Mouse (Mus musculus): ENCODE data around the gene Trub2. TPM values are rescaled to one million over a fixed set of nuclear protein-coding genes. Genes with fewer than 3 reads are reported as not detected.
A peak's percentile ranks its signal among the peaks of the same experiment; 100 is the strongest.

Trub2 gene
- total RNA-seq, 1 experiment, result 78.5 TPM

GRCm38 (mm10) chr2:29755693-29756092, 32.6 kb downstream of the Trub2 start:
- H3K27ac ChIP-seq (ENCODE audit: insufficient read depth, low read depth, low read length, poor library complexity, severe bottlenecking), result no peak overlapping the region

GRCm38 (mm10) chr2:29752397-29752796, 35.9 kb downstream of the Trub2 start:
- in situ Hi-C loops (cut with MboI; ENCODE audit: low sequenced_read_pairs in 2 of 2, unreplicated experiment in 2 of 2), result no loop called here
- Histone ChIP-seq H3K9ac (ENCODE audit: insufficient read depth, low read depth, low read length, poor library complexity, severe bottlenecking) (no peak overlapping the region), H3K4me1 (ENCODE audit: control insufficient read depth in 2 of 2, insufficient read depth in 2 of 2, low read length in 2 of 2, poor library complexity in 1 of 2) (peaks cover 0 to 7% of the 10 kb centered on the region in 2 experiments; a peak in 1 of 4 replicates), H3K9me3 (ENCODE audit: control insufficient read depth, insufficient read depth, low read depth, low read length) (no peaks in the 10 kb centered on the region), H3K27ac (ENCODE audit: insufficient read depth, low read depth, low read length, poor library complexity, severe bottlenecking) (no peak overlapping the region), H3K36me3 (ENCODE audit: control insufficient read depth, insufficient read depth, low read length, poor library complexity, severe bottlenecking) (no peaks in the 10 kb centered on the region), H3K4me3 (ENCODE audit: insufficient read depth in 1 of 2, low read depth in 1 of 2, low read length in 2 of 2, poor library complexity in 1 of 2, severe bottlenecking in 1 of 2) (no peak overlapping the region)
- DNase-seq (ENCODE audit: low read depth, low spot score), result no peak
- TF ChIP-seq CHD2 (IDR thresholded peaks at IDR 0.05; ENCODE audit: low read depth, low read length), result no peak
- TF ChIP-seq ZNF384 (IDR thresholded peaks at IDR 0.05; ENCODE audit: low read depth, low read length), result peak; percentile 85

More at GRCm38 (mm10) chr2:29755693-29756092, 32.6 kb downstream of the Trub2 start:
- in situ Hi-C loops (cut with MboI; ENCODE audit: low sequenced_read_pairs in 2 of 2, unreplicated experiment in 2 of 2), result no loop called here
- Histone ChIP-seq H3K9me3 (ENCODE audit: control insufficient read depth, insufficient read depth, low read depth, low read length) (no peaks in the 10 kb centered on the region), H3K9ac (ENCODE audit: insufficient read depth, low read depth, low read length, poor library complexity, severe bottlenecking) (no peak overlapping the region), H3K4me1 (ENCODE audit: control insufficient read depth in 2 of 2, insufficient read depth in 2 of 2, low read length in 2 of 2, poor library complexity in 1 of 2) (0 out of 4 replicates have a peak, but pooled peaks cover 0 to 2% of the 10 kb centered on the region in 2 experiments), H3K4me3 (ENCODE audit: insufficient read depth in 1 of 2, low read depth in 1 of 2, low read length in 2 of 2, poor library complexity in 1 of 2, severe bottlenecking in 1 of 2) (no peak overlapping the region), H3K36me3 (ENCODE audit: control insufficient read depth, insufficient read depth, low read length, poor library complexity, severe bottlenecking) (no peaks in the 10 kb centered on the region)
- DNase-seq (ENCODE audit: low read depth, low spot score), result no peak
- TF ChIP-seq ZNF384 (IDR thresholded peaks at IDR 0.05; ENCODE audit: low read depth, low read length) (no peak), MAFK (IDR thresholded peaks at IDR 0.05; ENCODE audit: insufficient read depth, low read depth, low read length) (no peak), ZC3H11A (IDR thresholded peaks at IDR 0.05; ENCODE audit: borderline replicate concordance, low read depth, low read length) (no peak), CHD2 (IDR thresholded peaks at IDR 0.05; ENCODE audit: low read depth, low read length) (no peak), HCFC1 (IDR thresholded peaks at IDR 0.05; ENCODE audit: borderline replicate concordance, insufficient read depth, low read length) (no peak)

GRCm38 (mm10) chr2:29751497-29751896, 36.8 kb downstream of the Trub2 start, which contains the start of gene Gm13420:
Gene Gm13420, minus strand, starts transcription at chr2:29751685.
- no peaks in the 10 kb centered on the region for H3K9me3 ChIP-seq (ENCODE audit: control insufficient read depth, insufficient read depth, low read depth, low read length)
- H3K36me3 ChIP-seq (ENCODE audit: control insufficient read depth, insufficient read depth, low read length, poor library complexity, severe bottlenecking), result no peaks in the 10 kb centered on the region
- peaks cover 0 to 9% of the 10 kb centered on the region in 2 experiments; a peak in 1 of 4 replicates for H3K4me1 ChIP-seq (ENCODE audit: control insufficient read depth in 2 of 2, insufficient read depth in 2 of 2, low read length in 2 of 2, poor library complexity in 1 of 2)
- DNase-seq (ENCODE audit: low read depth, low spot score), result no peak
- TF ChIP-seq MAFK (IDR thresholded peaks at IDR 0.05; ENCODE audit: insufficient read depth, low read depth, low read length) (no peak), ZC3H11A (IDR thresholded peaks at IDR 0.05; ENCODE audit: borderline replicate concordance, low read depth, low read length) (no peak), ZNF384 (IDR thresholded peaks at IDR 0.05; ENCODE audit: low read depth, low read length) (no peak), CHD2 (IDR thresholded peaks at IDR 0.05; ENCODE audit: low read depth, low read length) (no peak), HCFC1 (IDR thresholded peaks at IDR 0.05; ENCODE audit: borderline replicate concordance, insufficient read depth, low read length) (no peak)
- H3K9ac ChIP-seq (ENCODE audit: insufficient read depth, low read depth, low read length, poor library complexity, severe bottlenecking), result peak within 1 kb of the TSS; percentile 28
- H3K27ac ChIP-seq (ENCODE audit: insufficient read depth, low read depth, low read length, poor library complexity, severe bottlenecking), result no peak within 1 kb of the TSS
- H3K4me3 ChIP-seq (ENCODE audit: insufficient read depth in 1 of 2, low read depth in 1 of 2, low read length in 2 of 2, poor library complexity in 1 of 2, severe bottlenecking in 1 of 2), result peak within 1 kb of the TSS; percentile 50
- in situ Hi-C loops (cut with MboI; ENCODE audit: low sequenced_read_pairs in 2 of 2, unreplicated experiment in 2 of 2), result no loop called here

GRCm38 (mm10) chr2:29748499-29748898, 39.8 kb downstream of the Trub2 start:
- H3K9ac ChIP-seq (ENCODE audit: insufficient read depth, low read depth, low read length, poor library complexity, severe bottlenecking), result no peak overlapping the region
- H3K4me3 ChIP-seq (ENCODE audit: insufficient read depth in 1 of 2, low read depth in 1 of 2, low read length in 2 of 2, poor library complexity in 1 of 2, severe bottlenecking in 1 of 2), result no peak overlapping the region
- H3K36me3 ChIP-seq (ENCODE audit: control insufficient read depth, insufficient read depth, low read length, poor library complexity, severe bottlenecking), result no peaks in the 10 kb centered on the region
- in situ Hi-C loops (cut with MboI; ENCODE audit: low sequenced_read_pairs in 2 of 2, unreplicated experiment in 2 of 2), result no loop called here
- DNase-seq (ENCODE audit: low read depth, low spot score), result peak; percentile 60
- no peak for TF ChIP-seq ZC3H11A (IDR thresholded peaks at IDR 0.05; ENCODE audit: borderline replicate concordance, low read depth, low read length)
- TF ChIP-seq ZNF384 (IDR thresholded peaks at IDR 0.05; ENCODE audit: low read depth, low read length), result no peak
- TF ChIP-seq HCFC1 (IDR thresholded peaks at IDR 0.05; ENCODE audit: borderline replicate concordance, insufficient read depth, low read length), result no peak
- no peak for TF ChIP-seq MAFK (IDR thresholded peaks at IDR 0.05; ENCODE audit: insufficient read depth, low read depth, low read length)
- TF ChIP-seq CHD2 (IDR thresholded peaks at IDR 0.05; ENCODE audit: low read depth, low read length), result no peak
- H3K9me3 ChIP-seq (ENCODE audit: control insufficient read depth, insufficient read depth, low read depth, low read length), result no peaks in the 10 kb centered on the region
- H3K27ac ChIP-seq (ENCODE audit: insufficient read depth, low read depth, low read length, poor library complexity, severe bottlenecking), result no peak overlapping the region
- H3K4me1 ChIP-seq (ENCODE audit: control insufficient read depth in 2 of 2, insufficient read depth in 2 of 2, low read length in 2 of 2, poor library complexity in 1 of 2), result peaks cover 2 to 23% of the 10 kb centered on the region in 2 experiments; a peak in 2 of 4 replicates

GRCm38 (mm10) chr2:29747852-29748251, 40.5 kb downstream of the Trub2 start:
- no peak for DNase-seq (ENCODE audit: low read depth, low spot score)
- Histone ChIP-seq H3K9me3 (ENCODE audit: control insufficient read depth, insufficient read depth, low read depth, low read length) (no peaks in the 10 kb centered on the region), H3K9ac (ENCODE audit: insufficient read depth, low read depth, low read length, poor library complexity, severe bottlenecking) (peak overlapping the region; percentile 72; the same call in 1 of the 2 replicates), H3K4me1 (ENCODE audit: control insufficient read depth in 2 of 2, insufficient read depth in 2 of 2, low read length in 2 of 2, poor library complexity in 1 of 2) (peaks cover 3 to 23% of the 10 kb centered on the region in 2 experiments; a peak in 2 of 4 replicates), H3K36me3 (ENCODE audit: control insufficient read depth, insufficient read depth, low read length, poor library complexity, severe bottlenecking) (no peaks in the 10 kb centered on the region), H3K4me3 (ENCODE audit: insufficient read depth in 1 of 2, low read depth in 1 of 2, low read length in 2 of 2, poor library complexity in 1 of 2, severe bottlenecking in 1 of 2) (peak overlapping the region in 1 of 2 experiments; percentile 67; a peak in 3 of 4 replicates), H3K27ac (ENCODE audit: insufficient read depth, low read depth, low read length, poor library complexity, severe bottlenecking) (no peak overlapping the region)
- in situ Hi-C loops (cut with MboI; ENCODE audit: low sequenced_read_pairs in 2 of 2, unreplicated experiment in 2 of 2), result no loop called here
- TF ChIP-seq ZC3H11A (IDR thresholded peaks at IDR 0.05; ENCODE audit: borderline replicate concordance, low read depth, low read length) (0 out of 2 replicates have a peak, but pooled peaks have one; percentile 19), MAFK (IDR thresholded peaks at IDR 0.05; ENCODE audit: insufficient read depth, low read depth, low read length) (no peak), ZNF384 (IDR thresholded peaks at IDR 0.05; ENCODE audit: low read depth, low read length) (peak; percentile 93), CHD2 (IDR thresholded peaks at IDR 0.05; ENCODE audit: low read depth, low read length) (no peak), HCFC1 (IDR thresholded peaks at IDR 0.05; ENCODE audit: borderline replicate concordance, insufficient read depth, low read length) (no peak)
